Mouse (Mus musculus) lung, postnatal 0 days (tissue): ENCODE data around the gene Fndc4. TPM values are rescaled to one million over a fixed set of nuclear protein-coding genes. Genes with fewer than 3 reads are reported as not detected.

Experiments
- ATAC-seq: fragments of 200-750 bp; cut with Nextera tagmentation; 2 replicates; pipeline ENCODE4 v1.8.0; 2017; ENCODE audit warnings: moderate library complexity
- DNase-seq: peaks from one replicate; pipeline ENCODE4 v3.0.0-alpha.2; 2016; ENCODE audit warnings: low spot score
- H3K27ac ChIP-seq: fragments of 300-500 bp; sonication (generic); 2 replicates; pipeline ENCODE4 v1.5.1; 2014; ENCODE audit warnings: antibody characterized with exemption, mild to moderate bottlenecking, low read length, mixed read lengths
- H3K27me3 ChIP-seq: fragments of 300-500 bp; sonication (generic); replicated peaks from 2 replicates; pipeline ENCODE4 v1.6.1; 2014; ENCODE audit warnings: low read length, mixed read lengths; ENCODE audit not compliant: insufficient read depth
- H3K36me3 ChIP-seq: fragments of 300-500 bp; sonication (generic); 2 replicates; pipeline ENCODE4 v1.6.1; 2014; ENCODE audit warnings: low read length, mixed read lengths; ENCODE audit not compliant: insufficient read depth
- H3K4me1 ChIP-seq: fragments of 300-500 bp; sonication (generic); 2 replicates; pipeline ENCODE4 v1.6.1; 2014; ENCODE audit warnings: antibody characterized with exemption, low read depth, low read length, mixed read lengths; ENCODE audit not compliant: insufficient read depth
- H3K4me2 ChIP-seq: fragments of 300-500 bp; sonication (generic); replicated peaks from 2 replicates; pipeline ENCODE4 v1.6.1; 2014; ENCODE audit warnings: low read depth, mild to moderate bottlenecking, low read length, moderate library complexity, mixed read lengths
- H3K4me3 ChIP-seq: fragments of 300-500 bp; sonication (generic); 2 replicates; pipeline ENCODE4 v1.5.1; 2014; ENCODE audit warnings: low read depth, low read length
- H3K9ac ChIP-seq: fragments of 300-500 bp; sonication (generic); replicated peaks from 2 replicates; pipeline ENCODE4 v1.6.1; 2014; ENCODE audit warnings: low read depth, mild to moderate bottlenecking
- H3K9me3 ChIP-seq: fragments of 300-500 bp; sonication (generic); 2 replicates; pipeline ENCODE4 v1.6.1; 2016; ENCODE audit warnings: low read length, mixed read lengths
- CTCF ChIP-seq: IDR thresholded peaks from 2 replicates; pipeline ENCODE4 v1.5.1; 2016; ENCODE audit warnings: antibody characterized with exemption, mild to moderate bottlenecking
- EP300 ChIP-seq: IDR thresholded peaks from 2 replicates; pipeline ENCODE4 v1.6.1; 2016; ENCODE audit warnings: antibody characterized with exemption, mild to moderate bottlenecking, control low read depth
- WGBS: fragments of 180-500 bp; shearing (Covaris S2); extraction: QIAGEN DNeasy Blood & Tissue Kit; methylation state at CpG from one replicate; pipeline ENCODE4 v1.1.7; 2014; 5-methylcytosine and 5-hydroxymethylcytosine counted together
- polyA plus RNA-seq: library from polyadenylated mRNA; unstranded; fragments of >200 nt; fragmentation: Nextera tagmentation; extraction: Ambion mirVana; gene quantifications from 2 replicates; pipeline ENCODE4 v1.2.1, GENCODE M21; 2015

Fndc4 gene
- polyA plus RNA-seq, 1 experiment from 2014 or later: 9.7 TPM

GRCm38 (mm10) chr5:31303093-31303492 is 7.2 kb upstream of the Fndc4 start:
- 83% methylated on average over 6 of the region's 6 CpGs for WGBS
- Histone ChIP-seq H3K9me3 (no peaks in the 10 kb centered on the region; the same call in 1 of the 2 replicates), H3K4me1 (no peaks in the 10 kb centered on the region), H3K27me3 (no peaks in the 10 kb centered on the region), H3K4me3 (no peak overlapping the region), H3K9ac (no peak overlapping the region), H3K27ac (no peak overlapping the region), H3K4me2 (no peak overlapping the region), H3K36me3 (no peaks in the 10 kb centered on the region)
- DNase-seq: no peak
- TF ChIP-seq CTCF (no peak), EP300 (no peak)
- ATAC-seq: no peak

- ATAC-seq: no peak
- Histone ChIP-seq H3K4me1 (no peaks in the 10 kb centered on the region), H3K27ac (no peak overlapping the region), H3K4me2 (no peak overlapping the region), H3K36me3 (no peaks in the 10 kb centered on the region), H3K27me3 (no peaks in the 10 kb centered on the region), H3K4me3 (no peak overlapping the region), H3K9ac (no peak overlapping the region), H3K9me3 (no peaks in the 10 kb centered on the region; the same call in 1 of the 2 replicates)
- 75% methylated on average over 7 of the region's 8 CpGs for WGBS
- DNase-seq: no peak
- TF ChIP-seq CTCF: no peak
- TF ChIP-seq EP300: no peak
Measured at GRCm38 (mm10) chr5:31301866-31302265, 6.0 kb upstream of the Fndc4 start.

- Histone ChIP-seq H3K27ac (no peak overlapping the region), H3K36me3 (no peaks in the 10 kb centered on the region)
Measured at GRCm38 (mm10) chr5:31298486-31298885, 2.6 kb upstream of the Fndc4 start.

GRCm38 (mm10) chr5:31297981-31298380 is 2.1 kb upstream of the Fndc4 start:
- 58% methylated on average over 3 of the region's 3 CpGs for WGBS
- no peak overlapping the region for H3K4me2 ChIP-seq
- no peaks in the 10 kb centered on the region for H3K9me3 ChIP-seq
- DNase-seq: no peak
- ATAC-seq: no peak
- H3K27me3 ChIP-seq: no peaks in the 10 kb centered on the region
- 0 out of 2 replicates have a peak, but pooled peaks cover 5% of the 10 kb centered on the region for H3K4me1 ChIP-seq
- TF ChIP-seq EP300 (no peak), CTCF (no peak)
- H3K4me3 ChIP-seq: no peak overlapping the region
- no peaks in the 10 kb centered on the region for H3K36me3 ChIP-seq
- no peak overlapping the region for H3K27ac ChIP-seq
- H3K9ac ChIP-seq: no peak overlapping the region

More at GRCm38 (mm10) chr5:31298486-31298885, 2.6 kb upstream of the Fndc4 start:
- Histone ChIP-seq H3K9me3 (no peaks in the 10 kb centered on the region), H3K27me3 (no peaks in the 10 kb centered on the region), H3K9ac (no peak overlapping the region), H3K4me2 (no peak overlapping the region), H3K4me3 (no peak overlapping the region), H3K4me1 (0 out of 2 replicates have a peak, but pooled peaks cover 5% of the 10 kb centered on the region)
- TF ChIP-seq CTCF (no peak), EP300 (no peak)
- WGBS: 26% methylated on average over 2 of the region's 2 CpGs
- no peak for ATAC-seq
- no peak for DNase-seq

- no peak within 1 kb of the TSS for H3K9ac ChIP-seq
- ATAC-seq (no peak), DNase-seq (no peak)
- H3K4me2 ChIP-seq: no peak within 1 kb of the TSS
- H3K4me3 ChIP-seq: no peak within 1 kb of the TSS
- H3K27me3 ChIP-seq: no peaks in the 10 kb centered on the region
- no peak for TF ChIP-seq EP300
- no peak for TF ChIP-seq CTCF
- H3K9me3 ChIP-seq: no peaks in the 10 kb centered on the region
- no peak within 1 kb of the TSS for H3K27ac ChIP-seq
- H3K36me3 ChIP-seq: no peaks in the 10 kb centered on the region
- 47% methylated on average over 13 of the region's 13 CpGs for WGBS
- H3K4me1 ChIP-seq: 0 out of 2 replicates have a peak, but pooled peaks cover 5% of the 10 kb centered on the region
Measured at GRCm38 (mm10) chr5:31297047-31297757, 1.3 kb upstream of the Fndc4 start, which contains the start of gene Gckr. Gene Gckr, plus strand, starts transcription at chr5:31297443.

GRCm38 (mm10) chr5:31294964-31295605 is 795 bp downstream of the Fndc4 start:
- Histone ChIP-seq H3K27ac (no peak overlapping the region), H3K9me3 (no peaks in the 10 kb centered on the region), H3K27me3 (no peaks in the 10 kb centered on the region), H3K36me3 (no peaks in the 10 kb centered on the region), H3K4me3 (peak overlapping the region; percentile 59), H3K4me2 (peak overlapping the region; percentile 100), H3K4me1 (peaks cover 10% of the 10 kb centered on the region; the same call in 1 of the 2 replicates), H3K9ac (peak overlapping the region; percentile 41)
- ATAC-seq (no peak), DNase-seq (no peak)
- no peak for TF ChIP-seq EP300
- TF ChIP-seq CTCF: no peak
- 8% methylated on average over 21 of the region's 29 CpGs for WGBS
